30 mouse cellular contexts compared by ENCODE assay signal in genomic region chr12:36723302-36723701, GRCm38 (mm10).
DNase-seq lines count a peak whose midpoint lies in the region; ATAC-seq and TF ChIP-seq lines count a peak whose summit lies in the region.
"Had no signal": no experiment of that assay in that cellular context is flagged by ENCODE, and none has a peak within 500 bp of the region (broad histone marks: within the 10 kb centered on the region; RNA-seq: fewer than 3 reads in every experiment).

No protein-coding gene starts in this region.

- no peak for TF ChIP-seq EP300 in CH12.LX (IDR thresholded peaks at IDR 0.05; ENCODE audit: low read length)
- no peak for TF ChIP-seq EP300 in heart, postnatal 0 days (IDR thresholded peaks at IDR 0.05; ENCODE audit: low read depth)

- no peaks in the 10 kb centered on the region for H3K36me3 ChIP-seq in heart, embryonic 16.5 days (ENCODE audit: control insufficient read depth, insufficient read depth)
- no peaks in the 10 kb centered on the region for H3K36me3 ChIP-seq in CH12.LX (replicated peaks in 1 of 2; ENCODE audit: control insufficient read depth in 1 of 2, insufficient read depth in 1 of 2, low read length in 1 of 2)
- H3K36me3 ChIP-seq in heart, postnatal 0 days (replicated peaks; ENCODE audit: control insufficient read depth, insufficient read depth, low read length): no peaks in the 10 kb centered on the region
- no peaks in the 10 kb centered on the region for H3K36me3 ChIP-seq in midbrain, embryonic 14.5 days (ENCODE audit: control insufficient read depth, insufficient read depth, low read length)
- H3K36me3 ChIP-seq: hindbrain, embryonic 12.5 days; limb, embryonic 15.5 days; liver, embryonic 13.5 days; midbrain, embryonic 15.5 days had no signal

- TF ChIP-seq RAD21 in CH12.LX (IDR thresholded peaks at IDR 0.05; ENCODE audit: low read depth, low read length): no peak

- no peaks in the 10 kb centered on the region for H3K27me3 ChIP-seq in heart, embryonic 16.5 days (ENCODE audit: control insufficient read depth, insufficient read depth, low read length)
- no peaks in the 10 kb centered on the region for H3K27me3 ChIP-seq in CH12.LX (replicated peaks)
- no peaks in the 10 kb centered on the region for H3K27me3 ChIP-seq in heart, postnatal 0 days (ENCODE audit: control insufficient read depth, insufficient read depth, low read length)
- H3K27me3 ChIP-seq in midbrain, embryonic 14.5 days (ENCODE audit: control insufficient read depth, insufficient read depth, low read length): no peaks in the 10 kb centered on the region
- H3K27me3 ChIP-seq: hindbrain, embryonic 12.5 days; limb, embryonic 15.5 days; liver, embryonic 13.5 days; midbrain, embryonic 15.5 days had no signal

- no peak overlapping the region for H3K4me3 ChIP-seq in heart, embryonic 16.5 days (ENCODE audit: low read length)
- H3K4me3 ChIP-seq in CH12.LX (replicated peaks in 1 of 3; ENCODE audit: low read depth in 2 of 3, low read length in 2 of 3, poor library complexity in 1 of 3): no peak overlapping the region
- no peak overlapping the region for H3K4me3 ChIP-seq in heart, postnatal 0 days (ENCODE audit: low read depth, low read length)
- H3K4me3 ChIP-seq in midbrain, embryonic 14.5 days (replicated peaks; ENCODE audit: low read depth, low read length): no peak overlapping the region
- H3K4me3 ChIP-seq: hindbrain, embryonic 12.5 days; limb, embryonic 15.5 days; liver, embryonic 13.5 days; midbrain, embryonic 15.5 days had no signal

- no peak for TF ChIP-seq CTCF in CH12.LX (conservative IDR thresholded peaks at IDR 0.05 in 1 of 2, IDR thresholded peaks at IDR 0.05 in 1 of 2; ENCODE audit: low read depth in 2 of 2, low read length in 2 of 2)
- TF ChIP-seq CTCF in heart, postnatal 0 days (IDR thresholded peaks at IDR 0.05; ENCODE audit: low read depth): no peak

- DNase-seq in gastrocnemius, postnatal 14 days: peak; percentile 8
- DNase-seq in gastrocnemius, adult 8-10 months (ENCODE audit: low spot score in 2 of 2): no peak
- no peak for DNase-seq in heart, adult 8-10 months (ENCODE audit: low spot score)
- peak; percentile 19 for DNase-seq in CH12.LX (ENCODE audit: extremely low read depth)
- no peak for DNase-seq in heart, postnatal 0 days (ENCODE audit: low spot score)
- DNase-seq in midbrain, embryonic 14.5 days: no peak
- DNase-seq in B cell, adult 2 months: no peak
- DNase-seq: adrenal gland, adult 2 months; adrenal gland, postnatal 36 days; cerebellum, adult 2 months; cerebellum, postnatal 14 days; kidney, adult 8-10 months; kidney, postnatal 4 days; liver, embryonic 13.5 days; lung, adult 18-20 months; right cerebral cortex, adult 18-20 months; spleen, adult 18-20 months; thymus, adult 18-20 months; thymus, postnatal 25 days had no signal

- H3K27ac ChIP-seq in heart, embryonic 16.5 days (ENCODE audit: low read length): peak overlapping the region; percentile 65
- no peak overlapping the region for H3K27ac ChIP-seq in CH12.LX (ENCODE audit: insufficient read depth, low read depth)
- H3K27ac ChIP-seq in heart, postnatal 0 days (ENCODE audit: low read depth): peak overlapping the region; percentile 61
- H3K27ac ChIP-seq in midbrain, embryonic 14.5 days (replicated peaks; ENCODE audit: low read depth, low read length): no peak overlapping the region
- H3K27ac ChIP-seq: hindbrain, embryonic 12.5 days; hindbrain, postnatal 0 days; kidney, postnatal 0 days; liver, embryonic 13.5 days; macrophage; midbrain, embryonic 15.5 days had no signal

- dilution Hi-C loops in CH12.LX (cut with MboI; ENCODE audit: extremely low pct_ligation_motif_present, extremely low pct_unique_long_range_greater_than_20kb, low sequenced_read_pairs): no loop called here

- ATAC-seq in heart, embryonic 16.5 days (replicated peaks; ENCODE audit: extremely low read depth, insufficient read depth, low FRiP score): no peak
- ATAC-seq in heart, postnatal 0 days (ENCODE audit: insufficient read depth, low read depth): no peak
- no peak for ATAC-seq in midbrain, embryonic 14.5 days (ENCODE audit: low FRiP score, low TSS enrichment)
- ATAC-seq: activated CD4-positive, CD25-positive, alpha-beta regulatory T cell, adult 4 months; CD4-positive, CD25-positive, alpha-beta regulatory T cell, adult 4 months; forebrain, embryonic 14.5 days; hindbrain, postnatal 0 days; intestine, embryonic 16.5 days; midbrain, embryonic 15.5 days had no signal

- 54% methylated on average over 3 of the region's 3 CpGs for WGBS in heart, embryonic 16.5 days
- WGBS in heart, postnatal 0 days: 44% methylated on average over 3 of the region's 3 CpGs
- WGBS in midbrain, embryonic 14.5 days: 67% methylated on average over 3 of the region's 3 CpGs

- H3K79me2 ChIP-seq in CH12.LX (replicated peaks; ENCODE audit: control insufficient read depth, extremely low read depth, insufficient read depth, poor library complexity, severe bottlenecking): no peaks in the 10 kb centered on the region

- H3K9me3 ChIP-seq in heart, embryonic 16.5 days (replicated peaks; ENCODE audit: control insufficient read depth, low read length): no peaks in the 10 kb centered on the region
- no peaks in the 10 kb centered on the region for H3K9me3 ChIP-seq in CH12.LX (replicated peaks; ENCODE audit: low read length)
- no peaks in the 10 kb centered on the region for H3K9me3 ChIP-seq in heart, postnatal 0 days (replicated peaks; ENCODE audit: control insufficient read depth, low read length)
- no peaks in the 10 kb centered on the region for H3K9me3 ChIP-seq in midbrain, embryonic 14.5 days (ENCODE audit: control insufficient read depth, low read length)
- H3K9me3 ChIP-seq: hindbrain, embryonic 12.5 days; limb, embryonic 15.5 days; liver, embryonic 13.5 days; midbrain, embryonic 15.5 days had no signal

- intact Hi-C loops in gastrocnemius, postnatal 14 days (cut with DNase I; ENCODE audit: low total_unique reads): no loop called here

- H3K4me1 ChIP-seq in heart, embryonic 16.5 days (ENCODE audit: control insufficient read depth, insufficient read depth, low read length): peaks cover 2% of the 10 kb centered on the region; the same call in 1 of the 2 replicates
- peaks cover 2 to 34% of the 10 kb centered on the region in 2 experiments; a peak in 3 of 4 replicates for H3K4me1 ChIP-seq in CH12.LX (ENCODE audit: control insufficient read depth in 1 of 2, insufficient read depth in 2 of 2)
- 0 out of 2 replicates have a peak, but pooled peaks cover 5% of the 10 kb centered on the region for H3K4me1 ChIP-seq in heart, postnatal 0 days (ENCODE audit: control insufficient read depth, insufficient read depth)
- no peaks in the 10 kb centered on the region; the same call in 1 of the 2 replicates for H3K4me1 ChIP-seq in midbrain, embryonic 14.5 days (ENCODE audit: control insufficient read depth, insufficient read depth, low read length)
- H3K4me1 ChIP-seq: liver, embryonic 13.5 days; midbrain, embryonic 15.5 days had no signal

- peak overlapping the region; percentile 10; the same call in 1 of the 2 replicates for H3K4me2 ChIP-seq in heart, embryonic 16.5 days (ENCODE audit: low read depth, low read length)
- peak overlapping the region; percentile 24; the same call in 1 of the 2 replicates for H3K4me2 ChIP-seq in CH12.LX (ENCODE audit: insufficient read depth, low read depth, poor library complexity, severe bottlenecking)
- H3K4me2 ChIP-seq in heart, postnatal 0 days (ENCODE audit: low read depth, low read length): peak overlapping the region; percentile 7
- no peak overlapping the region for H3K4me2 ChIP-seq in midbrain, embryonic 14.5 days (ENCODE audit: low read length)
- H3K4me2 ChIP-seq: hindbrain, embryonic 12.5 days; limb, embryonic 15.5 days; liver, embryonic 13.5 days; midbrain, embryonic 15.5 days had no signal

- in situ Hi-C loops in CH12.LX (cut with MboI; ENCODE audit: low pct_ligation_motif_present, low pct_unique_long_range_greater_than_20kb, low sequenced_read_pairs): loop anchor here (10.0 kb wide), 1 partner anchor 211 kb away; no protein-coding TSS in a partner anchor

- H3K9ac ChIP-seq in heart, embryonic 16.5 days (ENCODE audit: low read length): no peak overlapping the region
- no peak overlapping the region for H3K9ac ChIP-seq in CH12.LX (ENCODE audit: insufficient read depth, low read depth)
- no peak overlapping the region for H3K9ac ChIP-seq in heart, postnatal 0 days (replicated peaks; ENCODE audit: low read depth, low read length)
- H3K9ac ChIP-seq in midbrain, embryonic 14.5 days (replicated peaks; ENCODE audit: low read length): no peak overlapping the region
- H3K9ac ChIP-seq: hindbrain, embryonic 12.5 days; limb, embryonic 15.5 days; liver, embryonic 13.5 days; midbrain, embryonic 15.5 days had no signal

- no peak for TF ChIP-seq POLR2A in CH12.LX (IDR thresholded peaks at IDR 0.05; ENCODE audit: low read depth, low read length)

TF ChIP-seq in CH12.LX, 34 proteins besides CTCF, POLR2A, EP300 and RAD21:
- TF ChIP-seq CHD2 (IDR thresholded peaks at IDR 0.05; ENCODE audit: low read length) (no peak), ZNF384 (IDR thresholded peaks at IDR 0.05; ENCODE audit: low read depth, low read length) (peak; percentile 80)

Comparison
In these comparisons a context has a peak if more than half of its experiments do, and no peak if none do; other contexts are left out.
1. DNase-seq: peak in gastrocnemius, postnatal 14 days (single experiment) and CH12.LX (single experiment); none in gastrocnemius, adult 8-10 months (0 of 2), heart, adult 8-10 months (single experiment), heart, postnatal 0 days (single experiment), midbrain, embryonic 14.5 days (single experiment) and B cell, adult 2 months (0 of 2).
2. H3K27ac ChIP-seq: peak in heart, embryonic 16.5 days (single experiment) and heart, postnatal 0 days (single experiment); none in CH12.LX (single experiment) and midbrain, embryonic 14.5 days (single experiment).